Mouse (Mus musculus) neural tube, embryonic 15.5 days (tissue): ENCODE results near the gene Apbb1ip. TPM values are rescaled to one million over a fixed set of nuclear protein-coding genes. Genes with fewer than 3 reads are reported as not detected.

Source experiments
- ATAC-seq: fragments of 200-750 bp; cut with Nextera tagmentation; 2 replicates; pipeline ENCODE4 v1.8.0; 2017; ENCODE audit warnings: mild to moderate bottlenecking, moderate TSS enrichment, moderate library complexity; ENCODE audit not compliant: low FRiP score
- H3K27ac ChIP-seq: fragments of 300-500 bp; sonication (generic); replicated peaks from 2 replicates; pipeline ENCODE4 v1.5.1; 2015; ENCODE audit warnings: mild to moderate bottlenecking, inconsistent platforms
- H3K27me3 ChIP-seq: fragments of 300-500 bp; sonication (generic); replicated peaks from 2 replicates; pipeline ENCODE4 v1.6.1; 2015; ENCODE audit warnings: inconsistent platforms
- H3K36me3 ChIP-seq: fragments of 300-500 bp; sonication (generic); 2 replicates; pipeline ENCODE4 v1.6.1; 2015; ENCODE audit warnings: inconsistent platforms
- H3K4me1 ChIP-seq: fragments of 300-500 bp; sonication (generic); 2 replicates; pipeline ENCODE4 v1.6.1; 2015; ENCODE audit warnings: inconsistent platforms
- H3K4me2 ChIP-seq: fragments of 300-500 bp; sonication (generic); 2 replicates; pipeline ENCODE4 v1.6.1; 2015; ENCODE audit warnings: inconsistent platforms, mild to moderate bottlenecking, moderate library complexity
- H3K4me3 ChIP-seq: fragments of 300-500 bp; sonication (generic); replicated peaks from 2 replicates; pipeline ENCODE4 v1.5.1; 2015; ENCODE audit warnings: mild to moderate bottlenecking, inconsistent platforms
- H3K9ac ChIP-seq: fragments of 300-500 bp; sonication (generic); replicated peaks from 2 replicates; pipeline ENCODE4 v1.6.1; 2015; ENCODE audit warnings: mild to moderate bottlenecking, inconsistent platforms
- H3K9me3 ChIP-seq: fragments of 300-500 bp; sonication (generic); replicated peaks from 2 replicates; pipeline ENCODE4 v1.6.1; 2016; ENCODE audit warnings: inconsistent platforms
- WGBS: fragments of 180-500 bp; shearing (Covaris S2); methylation state at CpG from one replicate; pipeline ENCODE4 v1.1.7; 2015; ENCODE audit warnings: mixed read lengths; 5-methylcytosine and 5-hydroxymethylcytosine counted together
- polyA plus RNA-seq: library from polyadenylated mRNA; unstranded; fragments of >200 nt; fragmentation: Nextera tagmentation; extraction: Ambion mirVana; gene quantifications from 2 replicates; pipeline ENCODE4 v1.2.1, GENCODE M21; 2015

Gene Apbb1ip
- polyA plus RNA-seq, result 1.2 and 4.7 TPM in 2 replicates

DNA sequence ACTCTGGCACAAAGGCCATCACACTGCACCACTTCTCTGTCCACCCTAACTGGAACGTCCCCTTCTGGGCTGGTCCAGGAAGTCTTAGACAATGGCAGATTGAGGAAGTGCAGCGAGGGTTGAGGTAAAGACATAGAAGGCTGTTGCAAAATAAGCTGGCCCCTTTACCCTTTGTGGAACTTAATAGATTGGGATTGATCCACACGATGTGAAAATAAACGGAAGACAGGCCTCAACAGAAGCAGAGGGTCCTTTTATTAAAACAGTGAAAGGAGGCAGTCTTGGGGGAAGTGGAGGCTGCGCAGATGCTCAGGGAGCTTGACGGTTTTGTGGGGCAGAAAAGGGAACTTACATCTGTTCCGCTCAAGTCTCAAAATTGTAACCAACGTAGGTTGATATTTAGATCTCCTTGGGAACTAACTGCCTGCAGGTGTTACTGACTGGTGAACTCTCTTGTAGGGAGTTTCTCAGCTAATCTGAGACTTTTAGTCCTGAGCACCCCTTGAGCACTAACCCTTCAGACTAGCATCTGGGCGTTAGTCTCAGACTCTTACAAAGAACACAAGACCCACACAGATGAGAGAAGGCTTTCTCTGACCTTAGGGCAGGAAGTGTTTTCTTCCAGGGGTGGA, at the start of gene Apbb1ip:
Gene Apbb1ip, plus strand, starts transcription at position 546 of the 632 bp plus-strand sequence.
- peak within 1 kb of the TSS; percentile 92 for H3K4me2 ChIP-seq
- peaks cover 9% of the 10 kb centered on the region for H3K4me1 ChIP-seq
- H3K36me3 ChIP-seq, result no peaks in the 10 kb centered on the region
- peak; percentile 52; the same call in 1 of the 2 replicates for ATAC-seq
- H3K9ac ChIP-seq, result peak within 1 kb of the TSS; percentile 51
- H3K27me3 ChIP-seq, result peaks cover 11% of the 10 kb centered on the region; the same call in 1 of the 2 replicates
- WGBS, result 36% methylated on average over 9 of the region's 9 CpGs
- H3K4me3 ChIP-seq, result peak within 1 kb of the TSS; percentile 44
- H3K27ac ChIP-seq, result no peak within 1 kb of the TSS
- H3K9me3 ChIP-seq, result no peaks in the 10 kb centered on the region

DNA sequence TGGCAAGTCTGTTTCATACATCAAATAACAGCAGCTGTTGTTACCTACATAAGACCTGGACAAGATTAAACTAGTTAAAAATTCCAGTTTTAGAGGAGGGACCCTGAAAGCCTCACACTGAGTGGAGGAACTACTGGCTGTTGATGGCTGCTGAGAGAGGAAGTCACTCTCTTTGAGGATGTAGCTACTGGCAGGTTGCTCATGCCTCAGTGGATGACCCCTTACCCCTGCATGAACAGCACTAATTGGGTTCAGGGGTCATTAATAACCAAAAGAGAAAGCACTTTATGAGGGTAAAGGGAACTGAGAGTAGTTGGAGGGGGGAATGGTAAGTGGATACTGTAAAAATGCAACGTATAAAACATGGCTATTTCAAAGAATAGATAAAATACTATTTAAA, 46.8 kb upstream of the Apbb1ip start:
- 80% methylated on average over 1 of the region's 1 CpGs for WGBS
- Histone ChIP-seq H3K27me3 (no peaks in the 10 kb centered on the region), H3K9ac (no peak overlapping the region), H3K4me3 (no peak overlapping the region), H3K4me1 (no peaks in the 10 kb centered on the region), H3K27ac (no peak overlapping the region), H3K4me2 (no peak overlapping the region), H3K36me3 (no peaks in the 10 kb centered on the region), H3K9me3 (no peaks in the 10 kb centered on the region)
- ATAC-seq, result no peak

- Histone ChIP-seq H3K27me3 (no peaks in the 10 kb centered on the region), H3K27ac (no peak overlapping the region), H3K4me1 (no peaks in the 10 kb centered on the region), H3K9me3 (no peaks in the 10 kb centered on the region), H3K9ac (no peak overlapping the region), H3K4me2 (no peak overlapping the region), H3K4me3 (no peak overlapping the region), H3K36me3 (no peaks in the 10 kb centered on the region)
- 83% methylated on average over 2 of the region's 2 CpGs for WGBS
- no peak for ATAC-seq
Measured at GRCm38 (mm10) chr2:22736134-22736533, 37.8 kb upstream of the Apbb1ip start.

- Histone ChIP-seq H3K4me2 (no peak overlapping the region), H3K9me3 (no peaks in the 10 kb centered on the region), H3K27me3 (no peaks in the 10 kb centered on the region), H3K36me3 (no peaks in the 10 kb centered on the region), H3K27ac (no peak overlapping the region), H3K9ac (no peak overlapping the region), H3K4me1 (0 out of 2 replicates have a peak, but pooled peaks cover 3% of the 10 kb centered on the region), H3K4me3 (no peak overlapping the region)
- 65% methylated on average over 1 of the region's 1 CpGs for WGBS
- ATAC-seq, result no peak
Measured at GRCm38 (mm10) chr2:22739369-22739768, 34.5 kb upstream of the Apbb1ip start.

- H3K4me3 ChIP-seq, result no peak overlapping the region
- no peak for ATAC-seq
- no peak overlapping the region for H3K9ac ChIP-seq
- 0 out of 2 replicates have a peak, but pooled peaks cover 3% of the 10 kb centered on the region for H3K4me1 ChIP-seq
- WGBS, result 79% methylated on average over 1 of the region's 1 CpGs
- H3K4me2 ChIP-seq, result no peak overlapping the region
- H3K36me3 ChIP-seq, result no peaks in the 10 kb centered on the region
- H3K27me3 ChIP-seq, result no peaks in the 10 kb centered on the region
- H3K27ac ChIP-seq, result no peak overlapping the region
- no peaks in the 10 kb centered on the region for H3K9me3 ChIP-seq
Measured at GRCm38 (mm10) chr2:22740441-22740840, 33.5 kb upstream of the Apbb1ip start.

GRCm38 (mm10) chr2:22741222-22741621, 32.7 kb upstream of the Apbb1ip start:
- Histone ChIP-seq H3K9me3 (no peaks in the 10 kb centered on the region), H3K4me3 (no peak overlapping the region), H3K4me2 (no peak overlapping the region), H3K9ac (no peak overlapping the region), H3K27me3 (no peaks in the 10 kb centered on the region), H3K4me1 (0 out of 2 replicates have a peak, but pooled peaks cover 3% of the 10 kb centered on the region), H3K36me3 (no peaks in the 10 kb centered on the region), H3K27ac (no peak overlapping the region)
- no peak for ATAC-seq
- WGBS, result 68% methylated on average over 3 of the region's 3 CpGs

GRCm38 (mm10) chr2:22744121-22744761, 29.7 kb upstream of the Apbb1ip start:
- H3K27ac ChIP-seq, result no peak overlapping the region
- H3K4me3 ChIP-seq, result no peak overlapping the region
- no peaks in the 10 kb centered on the region for H3K36me3 ChIP-seq
- no peaks in the 10 kb centered on the region for H3K9me3 ChIP-seq
- H3K9ac ChIP-seq, result no peak overlapping the region
- 0 out of 2 replicates have a peak, but pooled peaks cover 3% of the 10 kb centered on the region for H3K4me1 ChIP-seq
- 0% methylated on average over 23 of the region's 38 CpGs for WGBS
- no peaks in the 10 kb centered on the region for H3K27me3 ChIP-seq
- no peak for ATAC-seq
- no peak overlapping the region for H3K4me2 ChIP-seq

- WGBS, result 2% methylated on average over 19 of the region's 19 CpGs
- ATAC-seq, result no peak
Measured at GRCm38 (mm10) chr2:22744876-22745275, 29.0 kb upstream of the Apbb1ip start.

DNA sequence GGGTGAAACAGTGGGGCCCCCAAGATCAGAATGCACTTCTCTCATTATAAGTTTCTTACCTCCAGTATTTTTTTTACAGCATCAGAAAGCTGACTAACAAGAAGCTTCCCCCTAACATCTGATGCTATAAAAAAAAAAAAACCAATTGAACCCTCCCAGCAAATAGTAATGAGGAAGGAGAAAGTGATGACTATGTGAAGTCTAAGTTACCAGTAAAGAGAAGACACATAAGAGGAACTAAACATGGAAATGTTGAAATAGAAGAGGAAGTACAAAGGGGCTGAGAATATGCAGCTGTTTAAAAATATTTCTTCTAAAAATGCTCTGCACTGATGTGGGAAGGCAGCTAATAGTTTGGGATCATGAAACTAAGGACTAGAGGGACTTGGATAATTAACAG, 27.1 kb upstream of the Apbb1ip start:
- H3K4me2 ChIP-seq, result no peak overlapping the region
- H3K4me1 ChIP-seq, result 0 out of 2 replicates have a peak, but pooled peaks cover 3% of the 10 kb centered on the region
- H3K36me3 ChIP-seq, result no peaks in the 10 kb centered on the region
- no peak overlapping the region for H3K27ac ChIP-seq
- H3K27me3 ChIP-seq, result no peaks in the 10 kb centered on the region
- no peaks in the 10 kb centered on the region for H3K9me3 ChIP-seq
- no peak overlapping the region for H3K4me3 ChIP-seq
- H3K9ac ChIP-seq, result no peak overlapping the region
- ATAC-seq, result no peak

More at GRCm38 (mm10) chr2:22744876-22745275, 29.0 kb upstream of the Apbb1ip start:
- no peaks in the 10 kb centered on the region for H3K36me3 ChIP-seq
- H3K27me3 ChIP-seq, result no peaks in the 10 kb centered on the region
- H3K4me3 ChIP-seq, result no peak overlapping the region
- no peaks in the 10 kb centered on the region for H3K9me3 ChIP-seq
- no peak overlapping the region for H3K9ac ChIP-seq
- no peak overlapping the region for H3K27ac ChIP-seq
- H3K4me1 ChIP-seq, result 0 out of 2 replicates have a peak, but pooled peaks cover 3% of the 10 kb centered on the region
- no peak overlapping the region for H3K4me2 ChIP-seq

GRCm38 (mm10) chr2:22747941-22748340, 26.0 kb upstream of the Apbb1ip start:
- H3K9me3 ChIP-seq, result no peaks in the 10 kb centered on the region
- H3K4me2 ChIP-seq, result no peak overlapping the region
- no peak overlapping the region for H3K4me3 ChIP-seq
- H3K9ac ChIP-seq, result no peak overlapping the region
- no peak for ATAC-seq
- 0 out of 2 replicates have a peak, but pooled peaks cover 3% of the 10 kb centered on the region for H3K4me1 ChIP-seq
- H3K27ac ChIP-seq, result no peak overlapping the region
- H3K36me3 ChIP-seq, result no peaks in the 10 kb centered on the region
- no peaks in the 10 kb centered on the region for H3K27me3 ChIP-seq

DNA sequence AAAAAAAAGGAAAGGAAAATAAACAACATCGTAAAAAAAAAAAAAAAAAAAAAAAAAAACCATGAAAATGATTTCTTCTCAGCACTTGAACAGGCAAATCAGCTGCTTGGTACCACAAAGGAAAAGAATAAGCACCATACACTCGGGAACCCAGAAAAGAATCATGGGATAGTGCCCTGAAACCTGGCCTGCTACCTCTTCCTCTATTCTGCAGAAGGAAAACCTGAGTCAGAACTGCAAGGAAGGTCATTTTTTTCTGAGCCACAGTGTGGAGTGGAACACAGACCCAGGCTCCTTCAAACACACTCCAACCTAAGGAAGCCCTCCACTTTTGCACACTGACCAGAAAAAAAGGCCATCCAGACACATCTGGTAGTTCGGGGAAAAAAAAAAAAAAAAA, 24.1 kb upstream of the Apbb1ip start:
- Histone ChIP-seq H3K4me2 (no peak overlapping the region), H3K27ac (no peak overlapping the region), H3K36me3 (no peaks in the 10 kb centered on the region), H3K4me1 (no peaks in the 10 kb centered on the region), H3K9ac (no peak overlapping the region), H3K9me3 (no peaks in the 10 kb centered on the region), H3K27me3 (no peaks in the 10 kb centered on the region), H3K4me3 (no peak overlapping the region)
- ATAC-seq, result no peak
- WGBS, result 89% methylated on average over 3 of the region's 3 CpGs

- Histone ChIP-seq H3K4me2 (no peak overlapping the region), H3K4me3 (no peak overlapping the region), H3K4me1 (no peaks in the 10 kb centered on the region), H3K27ac (no peak overlapping the region), H3K36me3 (no peaks in the 10 kb centered on the region), H3K9ac (no peak overlapping the region), H3K9me3 (no peaks in the 10 kb centered on the region), H3K27me3 (no peaks in the 10 kb centered on the region)
- no peak for ATAC-seq
- WGBS, result 86% methylated on average over 4 of the region's 4 CpGs
Measured at GRCm38 (mm10) chr2:22752492-22752891, 21.4 kb upstream of the Apbb1ip start.
